Mouse (Mus musculus) G1E (cell line): ENCODE data around the gene Gsx2.

Experiments
- CTCF ChIP-seq: IDR thresholded peaks from 2 replicates; pipeline ENCODE4 v1.5.1; 2012; ENCODE audit warnings: low read depth, low read length, inconsistent platforms, mixed read lengths
- GATA1 ChIP-seq: IDR thresholded peaks from 2 replicates; pipeline ENCODE4 v1.6.1; 2012; ENCODE audit warnings: borderline replicate concordance, low read length, inconsistent platforms, mixed read lengths
- GATA2 ChIP-seq: IDR thresholded peaks from 2 replicates; pipeline ENCODE4 v1.6.1; 2012; ENCODE audit warnings: low read depth, low read length, inconsistent platforms, borderline replicate concordance
- POLR2AphosphoS5 ChIP-seq: IDR thresholded peaks from 2 replicates; pipeline ENCODE4 v1.6.1; 2012; ENCODE audit warnings: low read depth, low read length, inconsistent platforms; ENCODE audit not compliant: insufficient replicate concordance

GRCm38 (mm10) chr5:75118840-75119239, 43.4 kb downstream of the Gsx2 start:
- TF ChIP-seq CTCF (peak; percentile 66), GATA1 (no peak), POLR2AphosphoS5 (no peak), GATA2 (no peak)
